Mouse (Mus musculus) myocyte (in vitro differentiated cells): Measurements from ENCODE around the gene Btg1. TPM values are rescaled to one million over a fixed set of nuclear protein-coding genes. Genes with fewer than 3 reads are reported as not detected.
A peak's percentile ranks its signal among the peaks of the same experiment; 100 is the strongest.

Experiments
- H3K27me3 ChIP-seq: one replicate; pipeline ENCODE4 v1.6.1; 2011; ENCODE audit not compliant: control insufficient read depth, insufficient read depth, insufficient read length
- H3K36me3 ChIP-seq: one replicate; pipeline ENCODE4 v1.6.1; 2011; ENCODE audit not compliant: control insufficient read depth, insufficient read depth
- H3K4me2 ChIP-seq: one replicate; pipeline ENCODE4 v1.6.1; 2011; ENCODE audit warnings: low read depth, control low read depth
- H3K4me3 ChIP-seq: one replicate; pipeline ENCODE4 v1.5.1; 2011; ENCODE audit warnings: mild to moderate bottlenecking, control low read depth, moderate library complexity
- H3K79me2 ChIP-seq: one replicate; pipeline ENCODE4 v1.6.1; 2011; ENCODE audit not compliant: control insufficient read depth, insufficient read depth
- H3ac ChIP-seq: one replicate; pipeline ENCODE4 v1.6.1; 2011; ENCODE audit not compliant: control insufficient read depth, insufficient read length
- CEBPB ChIP-seq: IDR thresholded peaks from 2 replicates; pipeline ENCODE4 v1.6.1; 2011; ENCODE audit warnings: mild to moderate bottlenecking, moderate library complexity; ENCODE audit not compliant: poor library complexity, insufficient read depth, severe bottlenecking
- E2F4 ChIP-seq: IDR thresholded peaks from one replicate; pipeline ENCODE4 v1.6.1; 2011; ENCODE audit warnings: mild to moderate bottlenecking, control low read depth, moderate library complexity; ENCODE audit not compliant: insufficient read depth
- MAX ChIP-seq: IDR thresholded peaks from one replicate; pipeline ENCODE4 v1.6.1; 2011; ENCODE audit warnings: low read depth, mild to moderate bottlenecking, control low read depth
- MYOD1 ChIP-seq, 3 experiments: IDR thresholded peaks; one replicate each; pipeline ENCODE4 v1.6.1; 2011; ENCODE audit warnings: control low read depth in 2 of 3, low read depth in 2 of 3, mild to moderate bottlenecking in 2 of 3, moderate library complexity in 1 of 3; ENCODE audit not compliant: insufficient read length in 2 of 3, control insufficient read depth in 1 of 3
- MYOG ChIP-seq, 3 experiments: IDR thresholded peaks; one replicate each; pipeline ENCODE4 v1.6.1; 2011; ENCODE audit warnings: control low read depth in 2 of 3, low read depth in 2 of 3, mild to moderate bottlenecking in 2 of 3; ENCODE audit not compliant: insufficient read length in 2 of 3, control insufficient read depth in 1 of 3, insufficient read depth in 1 of 3
- POLR2A ChIP-seq: IDR thresholded peaks from one replicate; pipeline ENCODE4 v1.6.1; 2011; ENCODE audit warnings: low read depth, mild to moderate bottlenecking, control low read depth, moderate library complexity; ENCODE audit not compliant: insufficient read length
- POLR2AphosphoS2 ChIP-seq: IDR thresholded peaks from one replicate; pipeline ENCODE4 v1.6.1; 2011; ENCODE audit warnings: low read depth, control low read depth; ENCODE audit not compliant: insufficient read length
- REST ChIP-seq: IDR thresholded peaks from one replicate; pipeline ENCODE4 v1.6.1; 2011; ENCODE audit warnings: mild to moderate bottlenecking, control low read depth, moderate library complexity; ENCODE audit not compliant: insufficient read depth, insufficient read length
- SRF ChIP-seq: IDR thresholded peaks from one replicate; pipeline ENCODE4 v1.6.1; 2011; ENCODE audit warnings: low read depth; ENCODE audit not compliant: control insufficient read depth, insufficient read length
- TCF12 ChIP-seq: IDR thresholded peaks from one replicate; pipeline ENCODE4 v1.6.1; 2011; ENCODE audit warnings: mild to moderate bottlenecking, control low read depth; ENCODE audit not compliant: poor library complexity, insufficient read depth, severe bottlenecking
- TCF3 ChIP-seq: IDR thresholded peaks from one replicate; pipeline ENCODE4 v1.6.1; 2011; ENCODE audit warnings: low read depth, control low read depth; ENCODE audit not compliant: insufficient read length
- USF1 ChIP-seq: IDR thresholded peaks from one replicate; pipeline ENCODE4 v1.6.1; 2011; ENCODE audit warnings: low read depth, mild to moderate bottlenecking, control low read depth, moderate library complexity
- polyA plus RNA-seq: library from polyadenylated mRNA; unstranded; fragments of >200 nt; fragmentation: generic; extraction: Trizol; gene quantifications from one replicate; pipeline ENCODE4 v1.2.1, GENCODE M21; 2012; ENCODE audit warnings: missing spikeins

Btg1 gene
- polyA plus RNA-seq, 1 experiment = 49.9 TPM

GRCm38 (mm10) chr10:96621980-96622645 is 5.3 kb downstream of the Btg1 start:
- Histone ChIP-seq H3K36me3 (peaks cover 43% of the 10 kb centered on the region), H3K4me2 (peak overlapping the region; percentile 90)

GRCm38 (mm10) chr10:96622761-96623632 is 6.2 kb downstream of the Btg1 start:
- H3K27me3 ChIP-seq = no peaks in the 10 kb centered on the region
- peak overlapping the region; percentile 99 for H3K4me3 ChIP-seq
- H3K79me2 ChIP-seq = peaks cover 97% of the 10 kb centered on the region
- H3K36me3 ChIP-seq = peaks cover 43% of the 10 kb centered on the region
- no peak overlapping the region for H3ac ChIP-seq
- TF ChIP-seq POLR2AphosphoS2 = peak; percentile 19
- TF ChIP-seq POLR2A = peak; percentile 23
- no peak for TF ChIP-seq REST
- no peak for TF ChIP-seq SRF
- peak overlapping the region; percentile 90 for H3K4me2 ChIP-seq

More at GRCm38 (mm10) chr10:96621980-96622645, 5.3 kb downstream of the Btg1 start:
- Histone ChIP-seq H3K27me3 (no peaks in the 10 kb centered on the region), H3K4me3 (peak overlapping the region; percentile 99), H3K79me2 (peaks cover 99% of the 10 kb centered on the region), H3ac (no peak overlapping the region)
- TF ChIP-seq POLR2AphosphoS2 (no peak), MAX (no peak), SRF (no peak), TCF3 (no peak)

DNA sequence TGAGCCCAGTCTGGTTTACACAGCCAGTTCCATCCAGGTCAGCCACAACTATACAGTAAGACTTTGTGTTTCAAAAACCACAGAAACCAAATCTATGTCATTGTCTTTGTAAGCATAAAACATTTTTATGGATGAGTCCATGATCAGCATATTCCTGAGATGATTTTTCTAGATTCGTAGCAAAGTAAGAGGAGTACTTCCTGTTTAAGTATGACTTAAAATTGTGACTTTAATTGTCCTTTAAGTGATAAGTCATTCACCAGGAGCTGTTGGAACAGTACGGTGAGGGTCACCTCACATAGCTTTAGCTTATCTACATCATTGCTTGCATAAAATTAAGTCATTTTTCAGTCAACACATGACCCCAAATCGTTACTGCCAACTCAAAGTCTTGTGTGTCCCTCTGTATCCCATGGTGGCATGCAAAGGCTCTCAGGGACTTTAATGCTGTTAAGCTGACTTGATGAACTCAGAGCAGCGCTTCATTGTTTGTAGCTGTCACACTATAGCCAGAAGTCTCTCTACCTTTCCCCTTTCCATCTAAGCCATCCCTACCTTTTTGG is 6.9 kb downstream of the Btg1 start:
- no peak overlapping the region for H3ac ChIP-seq
- H3K4me3 ChIP-seq = no peak overlapping the region
- H3K27me3 ChIP-seq = no peaks in the 10 kb centered on the region
- peak overlapping the region; percentile 90 for H3K4me2 ChIP-seq
- TF ChIP-seq MYOD1 (IDR thresholded peaks at IDR 0.05; ENCODE audit: control insufficient read depth in 1 of 3, insufficient read length in 2 of 3, low read depth in 2 of 3) (no peak), CEBPB (no peak), POLR2AphosphoS2 (peak; percentile 37)
- H3K79me2 ChIP-seq = peaks cover 89% of the 10 kb centered on the region
- peaks cover 40% of the 10 kb centered on the region for H3K36me3 ChIP-seq

GRCm38 (mm10) chr10:96624406-96624805 is 7.6 kb downstream of the Btg1 start:
- peaks cover 37% of the 10 kb centered on the region for H3K36me3 ChIP-seq
- H3K27me3 ChIP-seq = no peaks in the 10 kb centered on the region
- peak overlapping the region; percentile 90 for H3K4me2 ChIP-seq
- TF ChIP-seq CEBPB (no peak), POLR2AphosphoS2 (peak; percentile 44)
- no peak overlapping the region for H3ac ChIP-seq
- peaks cover 87% of the 10 kb centered on the region for H3K79me2 ChIP-seq
- H3K4me3 ChIP-seq = no peak overlapping the region

DNA sequence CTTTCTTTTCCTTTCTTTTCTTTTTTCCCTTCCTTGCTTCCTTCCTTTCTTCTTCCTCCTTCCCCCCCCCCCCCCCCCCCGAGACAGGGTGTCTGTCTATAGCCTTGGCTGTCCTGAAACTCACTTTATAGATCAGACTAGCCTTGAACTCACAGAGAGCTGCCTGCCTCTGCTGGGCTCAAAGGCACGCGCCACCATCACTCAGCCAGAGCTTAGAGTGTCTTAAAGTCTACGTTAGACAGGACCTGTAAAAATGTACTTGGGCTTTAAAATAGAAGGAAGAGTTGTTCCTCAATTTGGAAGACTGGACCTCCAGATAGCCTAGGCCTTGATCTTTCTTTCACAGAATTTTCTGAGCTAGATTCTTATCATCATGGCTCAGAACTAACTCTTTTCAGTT is 8.3 kb downstream of the Btg1 start:
- peaks cover 31% of the 10 kb centered on the region for H3K36me3 ChIP-seq
- H3K4me3 ChIP-seq = no peak overlapping the region
- peaks cover 87% of the 10 kb centered on the region for H3K79me2 ChIP-seq
- no peak for TF ChIP-seq TCF3
- TF ChIP-seq MYOD1 (IDR thresholded peaks at IDR 0.05; ENCODE audit: control insufficient read depth in 1 of 3, insufficient read length in 2 of 3, low read depth in 2 of 3) = no peak
- TF ChIP-seq POLR2AphosphoS2 = no peak
- no peak for TF ChIP-seq USF1
- no peak for TF ChIP-seq CEBPB
- TF ChIP-seq POLR2A = no peak
- no peak for TF ChIP-seq MAX
- no peak for TF ChIP-seq REST
- no peak for TF ChIP-seq E2F4
- no peak for TF ChIP-seq SRF
- no peak for TF ChIP-seq TCF12
- no peak for TF ChIP-seq MYOG (IDR thresholded peaks at IDR 0.05; ENCODE audit: control insufficient read depth in 1 of 3, insufficient read depth in 1 of 3, insufficient read length in 2 of 3, low read depth in 2 of 3)
- no peak overlapping the region for H3ac ChIP-seq
- H3K4me2 ChIP-seq = no peak overlapping the region
- H3K27me3 ChIP-seq = no peaks in the 10 kb centered on the region
